Mouse (Mus musculus) erythroblast, embryonic 14.5 days (primary cell): ENCODE data around the gene Rbms3. TPM values are rescaled to one million over a fixed set of nuclear protein-coding genes. Genes with fewer than 3 reads are reported as not detected.

Experiments
- H3K27me3 ChIP-seq: 2 replicates; pipeline ENCODE4 v1.6.1; 2012; ENCODE audit warnings: inconsistent platforms; ENCODE audit not compliant: control insufficient read depth
- H3K36me3 ChIP-seq: 2 replicates; pipeline ENCODE4 v1.6.1; 2012; ENCODE audit warnings: mild to moderate bottlenecking, inconsistent platforms; ENCODE audit not compliant: control insufficient read depth
- H3K4me1 ChIP-seq: 2 replicates; pipeline ENCODE4 v1.6.1; 2012; ENCODE audit warnings: inconsistent platforms; ENCODE audit not compliant: control insufficient read depth
- H3K4me3 ChIP-seq: replicated peaks from 2 replicates; pipeline ENCODE3; 2012; ENCODE audit warnings: moderate library complexity, mild to moderate bottlenecking, inconsistent platforms
- H3K9me3 ChIP-seq: 2 replicates; pipeline ENCODE4 v1.6.1; 2012; ENCODE audit warnings: low read length, inconsistent platforms, mixed read lengths; ENCODE audit not compliant: control insufficient read depth
- GATA1 ChIP-seq: IDR thresholded peaks from 2 replicates; pipeline ENCODE4 v1.6.1; 2012; ENCODE audit warnings: low read length, inconsistent platforms, mixed read lengths
- TAL1 ChIP-seq: IDR thresholded peaks from 3 replicates; pipeline ENCODE4 v1.6.1; 2012; ENCODE audit warnings: low read length, inconsistent platforms, mixed read lengths
- polyA plus RNA-seq: library from polyadenylated mRNA; stranded (reverse); fragments of >175 nt; gene quantifications from 2 replicates; pipeline ENCODE4 v1.2.3, GENCODE M21; 2012

Gene Rbms3
- polyA plus RNA-seq, 1 experiment, result not detected

- Histone ChIP-seq H3K27me3 (no peaks in the 10 kb centered on the region), H3K4me1 (no peaks in the 10 kb centered on the region), H3K36me3 (no peaks in the 10 kb centered on the region), H3K9me3 (no peaks in the 10 kb centered on the region), H3K4me3 (no peak overlapping the region)
- TF ChIP-seq TAL1, result no peak
- TF ChIP-seq GATA1, result no peak
Observed at GRCm38 (mm10) chr9:117059135-117059534, 570.6 kb downstream of the Rbms3 start.

- H3K36me3 ChIP-seq, result no peaks in the 10 kb centered on the region
- peaks cover 12% of the 10 kb centered on the region for H3K9me3 ChIP-seq
- no peaks in the 10 kb centered on the region for H3K4me1 ChIP-seq
- TF ChIP-seq TAL1 (no peak), GATA1 (no peak)
- H3K4me3 ChIP-seq, result no peak overlapping the region
- H3K27me3 ChIP-seq, result no peaks in the 10 kb centered on the region
Observed at GRCm38 (mm10) chr9:117051935-117052334, 577.8 kb downstream of the Rbms3 start.

GRCm38 (mm10) chr9:117048641-117049040 is 581.1 kb downstream of the Rbms3 start:
- H3K36me3 ChIP-seq, result no peaks in the 10 kb centered on the region

GRCm38 (mm10) chr9:117041993-117042366 is 587.7 kb downstream of the Rbms3 start:
- no peak for TF ChIP-seq GATA1
- TF ChIP-seq TAL1, result no peak
- H3K9me3 ChIP-seq, result no peaks in the 10 kb centered on the region
- no peaks in the 10 kb centered on the region for H3K27me3 ChIP-seq
- no peak overlapping the region for H3K4me3 ChIP-seq
- H3K36me3 ChIP-seq, result no peaks in the 10 kb centered on the region
- H3K4me1 ChIP-seq, result no peaks in the 10 kb centered on the region

More at GRCm38 (mm10) chr9:117048641-117049040, 581.1 kb downstream of the Rbms3 start:
- TF ChIP-seq GATA1, result no peak
- no peak for TF ChIP-seq TAL1
- Histone ChIP-seq H3K9me3 (peaks cover 12% of the 10 kb centered on the region), H3K4me3 (no peak overlapping the region), H3K4me1 (no peaks in the 10 kb centered on the region), H3K27me3 (no peaks in the 10 kb centered on the region)

- Histone ChIP-seq H3K9me3 (no peaks in the 10 kb centered on the region), H3K4me1 (no peaks in the 10 kb centered on the region), H3K4me3 (no peak overlapping the region), H3K27me3 (no peaks in the 10 kb centered on the region), H3K36me3 (no peaks in the 10 kb centered on the region)
- TF ChIP-seq TAL1 (no peak), GATA1 (no peak)
Observed at GRCm38 (mm10) chr9:117041291-117041992, 588.3 kb downstream of the Rbms3 start.

DNA sequence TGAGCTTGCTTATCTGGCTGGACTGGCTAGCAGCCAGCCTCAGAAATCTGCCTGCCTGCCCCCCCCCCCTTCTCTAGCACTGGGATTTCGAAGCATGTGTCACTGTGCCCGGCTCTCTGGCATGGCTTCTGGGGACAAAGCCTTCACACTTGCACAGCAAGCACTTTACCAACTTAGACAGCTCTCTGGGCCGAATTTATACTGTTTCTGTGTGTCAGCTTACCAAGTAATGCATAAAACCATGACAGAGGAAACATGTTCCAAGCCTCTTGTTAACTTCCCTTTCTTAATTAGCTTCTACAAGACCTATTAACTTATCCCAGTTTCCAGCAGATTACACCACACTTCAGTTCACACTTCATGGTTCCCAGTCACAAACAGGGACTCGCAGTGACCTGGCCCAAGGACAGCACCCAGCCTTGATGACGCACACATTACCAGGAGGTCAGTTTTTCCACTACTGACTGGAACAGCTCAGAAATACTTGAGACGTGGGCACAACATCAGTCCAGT is 589.7 kb downstream of the Rbms3 start:
- TF ChIP-seq TAL1 (no peak), GATA1 (no peak)
- H3K9me3 ChIP-seq, result no peaks in the 10 kb centered on the region
- H3K27me3 ChIP-seq, result no peaks in the 10 kb centered on the region
- no peaks in the 10 kb centered on the region for H3K36me3 ChIP-seq
- no peaks in the 10 kb centered on the region for H3K4me1 ChIP-seq
- H3K4me3 ChIP-seq, result no peak overlapping the region

- TF ChIP-seq TAL1, result no peak
- no peak for TF ChIP-seq GATA1
Observed at GRCm38 (mm10) chr9:117032690-117033089, 597.0 kb downstream of the Rbms3 start.

GRCm38 (mm10) chr9:117031237-117031636 is 598.5 kb downstream of the Rbms3 start:
- Histone ChIP-seq H3K9me3 (no peaks in the 10 kb centered on the region; the same call in 1 of the 2 replicates), H3K4me1 (no peaks in the 10 kb centered on the region)
- TF ChIP-seq TAL1 (no peak), GATA1 (no peak)

More at GRCm38 (mm10) chr9:117032690-117033089, 597.0 kb downstream of the Rbms3 start:
- Histone ChIP-seq H3K9me3 (no peaks in the 10 kb centered on the region; the same call in 1 of the 2 replicates), H3K36me3 (no peaks in the 10 kb centered on the region), H3K4me3 (no peak overlapping the region), H3K4me1 (no peaks in the 10 kb centered on the region), H3K27me3 (no peaks in the 10 kb centered on the region)

DNA sequence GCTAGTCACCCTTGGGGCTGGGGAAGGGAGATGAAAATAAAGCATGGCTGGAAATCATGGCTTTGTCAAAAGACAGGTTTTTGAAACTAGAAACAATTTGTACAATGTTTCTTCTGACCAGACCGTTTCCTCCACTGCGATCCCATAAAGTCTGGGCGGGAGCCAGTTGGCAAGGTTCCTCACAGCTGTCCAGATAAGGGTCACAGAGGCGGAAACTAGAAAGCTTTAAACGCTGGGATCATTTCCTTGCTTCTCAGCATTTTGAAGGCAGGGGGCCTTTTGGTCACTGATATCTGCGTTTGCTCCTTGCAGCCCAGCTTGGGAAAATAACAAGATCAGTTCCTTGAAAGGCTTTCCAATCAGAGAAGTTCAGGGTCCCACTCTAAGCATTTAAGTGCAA is 598.9 kb downstream of the Rbms3 start:
- no peak for TF ChIP-seq TAL1
- no peak for TF ChIP-seq GATA1
- H3K9me3 ChIP-seq, result no peaks in the 10 kb centered on the region; the same call in 1 of the 2 replicates
- no peaks in the 10 kb centered on the region for H3K4me1 ChIP-seq
- H3K36me3 ChIP-seq, result no peaks in the 10 kb centered on the region
- H3K27me3 ChIP-seq, result no peaks in the 10 kb centered on the region
- no peak overlapping the region for H3K4me3 ChIP-seq

More at GRCm38 (mm10) chr9:117031237-117031636, 598.5 kb downstream of the Rbms3 start:
- Histone ChIP-seq H3K36me3 (no peaks in the 10 kb centered on the region), H3K4me3 (no peak overlapping the region), H3K27me3 (no peaks in the 10 kb centered on the region)
